Mouse (Mus musculus) hindbrain, embryonic 12.5 days (tissue): ENCODE measurements around the gene Gper1. TPM values are rescaled to one million over a fixed set of nuclear protein-coding genes. Genes with fewer than 3 reads are reported as not detected.

Experiments used
- ATAC-seq: fragments of 200-750 bp; cut with Nextera tagmentation; 2 replicates; pipeline ENCODE4 v1.8.0; 2017; ENCODE audit warnings: moderate TSS enrichment; ENCODE audit not compliant: low FRiP score
- H3K27ac ChIP-seq: fragments of 300-500 bp; sonication (generic); 2 replicates; pipeline ENCODE4 v1.5.1; 2016; ENCODE audit warnings: mild to moderate bottlenecking
- H3K27me3 ChIP-seq: fragments of 300-500 bp; sonication (generic); 2 replicates; pipeline ENCODE4 v1.6.1; 2016; ENCODE audit warnings: mild to moderate bottlenecking
- H3K36me3 ChIP-seq: fragments of 300-500 bp; sonication (generic); 2 replicates; pipeline ENCODE4 v1.6.1; 2016; ENCODE audit warnings: mild to moderate bottlenecking
- H3K4me1 ChIP-seq: fragments of 300-500 bp; sonication (generic); 2 replicates; pipeline ENCODE4 v1.6.1; 2016
- H3K4me2 ChIP-seq: fragments of 300-500 bp; sonication (generic); replicated peaks from 2 replicates; pipeline ENCODE4 v1.6.1; 2016; ENCODE audit warnings: mild to moderate bottlenecking
- H3K4me3 ChIP-seq: fragments of 300-500 bp; sonication (generic); 2 replicates; pipeline ENCODE4 v1.5.1; 2016; ENCODE audit warnings: mild to moderate bottlenecking
- H3K9ac ChIP-seq: fragments of 300-500 bp; sonication (generic); 2 replicates; pipeline ENCODE4 v1.6.1; 2016; ENCODE audit warnings: mild to moderate bottlenecking, moderate library complexity
- H3K9me3 ChIP-seq: fragments of 300-500 bp; sonication (generic); replicated peaks from 2 replicates; pipeline ENCODE4 v1.6.1; 2016; ENCODE audit warnings: mild to moderate bottlenecking
- WGBS: fragments of 180-500 bp; shearing (Covaris S2); methylation state at CpG from one replicate; pipeline ENCODE4 v1.1.7; 2016; 5-methylcytosine and 5-hydroxymethylcytosine counted together
- polyA plus RNA-seq: library from polyadenylated mRNA; unstranded; fragments of >200 nt; fragmentation: Nextera tagmentation; extraction: Ambion mirVana; gene quantifications from 2 replicates; pipeline ENCODE4 v1.2.1, GENCODE M21; 2016

Gper1 gene
- polyA plus RNA-seq, 1 experiment from 2014 or later, result 5.0 TPM

GRCm38 (mm10) chr5:139407121-139407885, 15.6 kb upstream of the Gper1 start:
- 85% methylated on average over 14 of the region's 14 CpGs for WGBS
- Histone ChIP-seq H3K27ac (peak overlapping the region; percentile 7; the same call in 1 of the 2 replicates), H3K9ac (0 out of 2 replicates have a peak overlapping the region, but pooled peaks have one; percentile 23), H3K4me1 (peaks cover 27% of the 10 kb centered on the region), H3K27me3 (no peaks in the 10 kb centered on the region), H3K4me3 (no peak overlapping the region), H3K36me3 (no peaks in the 10 kb centered on the region), H3K9me3 (no peaks in the 10 kb centered on the region), H3K4me2 (no peak overlapping the region)
- ATAC-seq, result no peak

DNA sequence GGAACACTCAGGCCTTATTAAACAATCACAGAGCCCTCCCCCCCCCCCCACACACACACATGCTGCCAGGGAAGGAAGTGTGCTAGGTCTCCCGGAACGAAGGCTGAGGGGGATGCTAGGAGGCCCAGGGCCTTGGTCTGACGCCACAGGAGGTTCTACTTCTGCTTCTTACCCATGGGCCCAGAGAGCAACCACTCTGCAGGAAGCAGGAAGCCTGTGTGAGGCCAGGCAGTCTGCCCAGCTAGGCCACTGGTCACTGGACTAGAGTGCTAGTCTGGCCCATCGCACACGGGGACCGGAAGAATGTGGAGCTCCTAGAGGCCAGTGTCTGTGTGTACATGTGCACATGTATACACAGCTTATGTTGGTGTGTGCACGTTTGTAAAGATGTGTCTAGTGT, 14.4 kb upstream of the Gper1 start:
- no peak for ATAC-seq

GRCm38 (mm10) chr5:139409412-139409811, 13.5 kb upstream of the Gper1 start:
- H3K9ac ChIP-seq, result no peak overlapping the region
- WGBS, result 92% methylated on average over 12 of the region's 12 CpGs

More for the DNA sequence above, 14.4 kb upstream of the Gper1 start:
- Histone ChIP-seq H3K4me1 (peaks cover 27% of the 10 kb centered on the region), H3K9me3 (no peaks in the 10 kb centered on the region), H3K36me3 (no peaks in the 10 kb centered on the region), H3K9ac (no peak overlapping the region), H3K27me3 (no peaks in the 10 kb centered on the region), H3K4me2 (no peak overlapping the region), H3K4me3 (no peak overlapping the region), H3K27ac (no peak overlapping the region)
- 86% methylated on average over 7 of the region's 7 CpGs for WGBS

DNA sequence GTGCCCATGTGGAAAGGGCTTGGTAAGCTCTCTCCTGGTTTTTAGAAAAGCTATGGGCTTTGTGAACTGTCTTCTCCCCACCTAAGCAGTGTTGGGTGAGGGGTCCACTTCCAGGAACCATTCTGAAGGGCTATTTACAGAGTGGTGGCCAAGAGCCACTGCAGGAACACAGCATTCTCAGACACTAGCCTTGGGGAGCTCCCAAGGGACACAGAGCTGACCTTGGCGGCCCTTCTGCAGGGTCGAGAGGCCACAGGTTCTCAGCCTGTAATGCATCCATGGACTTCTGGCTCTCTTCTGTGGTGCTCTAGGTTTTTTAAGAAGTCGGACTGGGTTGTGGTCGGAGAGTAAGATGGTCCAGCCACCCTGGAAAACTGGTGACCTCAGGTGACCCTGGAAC, 12.9 kb upstream of the Gper1 start:
- Histone ChIP-seq H3K4me1 (peaks cover 23% of the 10 kb centered on the region), H3K36me3 (peaks cover 5% of the 10 kb centered on the region; the same call in 1 of the 2 replicates), H3K9me3 (no peaks in the 10 kb centered on the region), H3K9ac (no peak overlapping the region), H3K4me2 (no peak overlapping the region), H3K4me3 (no peak overlapping the region), H3K27ac (no peak overlapping the region), H3K27me3 (no peaks in the 10 kb centered on the region)
- no peak for ATAC-seq
- 85% methylated on average over 4 of the region's 4 CpGs for WGBS

More at GRCm38 (mm10) chr5:139409412-139409811, 13.5 kb upstream of the Gper1 start:
- no peak overlapping the region for H3K4me2 ChIP-seq
- no peaks in the 10 kb centered on the region for H3K9me3 ChIP-seq
- no peak for ATAC-seq
- no peaks in the 10 kb centered on the region for H3K27me3 ChIP-seq
- H3K4me1 ChIP-seq, result peaks cover 23% of the 10 kb centered on the region
- no peaks in the 10 kb centered on the region for H3K36me3 ChIP-seq
- no peak overlapping the region for H3K27ac ChIP-seq
- no peak overlapping the region for H3K4me3 ChIP-seq

GRCm38 (mm10) chr5:139411117-139411516, 11.8 kb upstream of the Gper1 start:
- Histone ChIP-seq H3K36me3 (peaks cover 6% of the 10 kb centered on the region; the same call in 1 of the 2 replicates), H3K27me3 (no peaks in the 10 kb centered on the region), H3K27ac (no peak overlapping the region), H3K4me1 (peaks cover 15% of the 10 kb centered on the region), H3K9me3 (no peaks in the 10 kb centered on the region), H3K4me2 (no peak overlapping the region), H3K4me3 (no peak overlapping the region), H3K9ac (no peak overlapping the region; the same call in 1 of the 2 replicates)
- no peak for ATAC-seq
- WGBS, result 94% methylated on average over 6 of the region's 6 CpGs

DNA sequence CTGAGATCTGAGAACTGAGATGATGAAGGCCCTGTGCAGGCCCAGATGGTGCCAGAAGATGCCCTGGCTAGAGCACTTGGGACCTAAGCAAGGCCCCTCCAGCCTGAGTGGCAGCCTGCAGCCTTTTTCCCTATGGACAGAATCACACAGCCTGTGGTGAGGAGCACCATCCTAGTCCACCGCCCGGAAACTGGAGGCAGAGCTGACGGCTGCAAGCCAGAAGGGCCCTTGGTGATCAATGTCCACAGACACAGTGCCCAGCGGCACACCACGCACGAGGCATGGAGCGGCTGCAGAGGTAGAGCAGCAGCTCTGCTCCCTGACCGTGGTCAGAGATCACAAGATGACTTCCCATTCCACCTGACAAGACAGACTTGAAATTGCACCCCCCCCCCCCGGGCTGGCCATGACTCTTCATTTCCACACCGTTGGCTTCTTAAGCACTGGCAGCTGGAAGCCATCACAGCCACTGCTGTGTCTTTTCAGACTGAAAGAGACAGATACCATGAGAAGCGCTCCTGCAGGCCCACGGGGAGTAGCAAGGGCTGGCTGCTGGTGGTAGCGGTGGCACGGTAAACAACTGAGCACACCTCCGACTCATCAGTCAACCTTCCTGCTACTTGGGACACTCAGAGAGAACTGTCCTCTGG, 11.2 kb upstream of the Gper1 start:
- no peaks in the 10 kb centered on the region for H3K9me3 ChIP-seq
- H3K27me3 ChIP-seq, result no peaks in the 10 kb centered on the region
- no peak overlapping the region for H3K27ac ChIP-seq
- no peak overlapping the region for H3K4me3 ChIP-seq
- no peak overlapping the region for H3K4me2 ChIP-seq
- H3K36me3 ChIP-seq, result peaks cover 6% of the 10 kb centered on the region; the same call in 1 of the 2 replicates
- 73% methylated on average over 15 of the region's 15 CpGs for WGBS
- peaks cover 15% of the 10 kb centered on the region for H3K4me1 ChIP-seq
- no peak for ATAC-seq
- H3K9ac ChIP-seq, result no peak overlapping the region; the same call in 1 of the 2 replicates

- 85% methylated on average over 4 of the region's 4 CpGs for WGBS
- ATAC-seq, result no peak
Observed at GRCm38 (mm10) chr5:139413545-139413944, 9.4 kb upstream of the Gper1 start.

DNA sequence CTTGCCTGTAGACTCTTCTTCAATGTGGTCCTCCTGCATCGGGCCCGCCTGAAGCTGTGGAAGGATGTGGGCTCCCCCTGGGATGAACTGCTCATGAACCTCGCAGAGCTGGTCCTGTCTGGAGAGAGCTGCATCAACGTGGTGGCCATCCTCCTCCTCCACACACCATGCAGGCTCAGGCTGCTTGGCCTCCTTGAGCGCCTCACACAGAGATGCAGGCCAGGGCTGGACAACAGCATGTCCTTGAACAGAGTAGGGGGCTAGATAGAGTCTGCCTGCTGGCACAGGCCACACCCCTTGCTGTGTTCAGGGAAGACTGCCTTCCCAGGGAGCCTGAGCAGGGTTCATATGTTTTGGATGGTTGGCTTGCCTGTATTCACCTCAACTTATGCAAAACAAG, 8.0 kb upstream of the Gper1 start:
- 95% methylated on average over 5 of the region's 5 CpGs for WGBS
- Histone ChIP-seq H3K27me3 (no peaks in the 10 kb centered on the region), H3K4me1 (peaks cover 29% of the 10 kb centered on the region), H3K4me3 (no peak overlapping the region), H3K36me3 (peaks cover 6% of the 10 kb centered on the region; the same call in 1 of the 2 replicates), H3K9me3 (no peaks in the 10 kb centered on the region), H3K4me2 (no peak overlapping the region), H3K9ac (no peak overlapping the region), H3K27ac (no peak overlapping the region)
- no peak for ATAC-seq

More at GRCm38 (mm10) chr5:139413545-139413944, 9.4 kb upstream of the Gper1 start:
- no peak overlapping the region for H3K9ac ChIP-seq
- H3K36me3 ChIP-seq, result peaks cover 6% of the 10 kb centered on the region; the same call in 1 of the 2 replicates
- H3K9me3 ChIP-seq, result no peaks in the 10 kb centered on the region
- H3K27me3 ChIP-seq, result no peaks in the 10 kb centered on the region
- no peak overlapping the region for H3K4me3 ChIP-seq
- H3K4me2 ChIP-seq, result no peak overlapping the region
- no peak overlapping the region for H3K27ac ChIP-seq
- H3K4me1 ChIP-seq, result peaks cover 15% of the 10 kb centered on the region

DNA sequence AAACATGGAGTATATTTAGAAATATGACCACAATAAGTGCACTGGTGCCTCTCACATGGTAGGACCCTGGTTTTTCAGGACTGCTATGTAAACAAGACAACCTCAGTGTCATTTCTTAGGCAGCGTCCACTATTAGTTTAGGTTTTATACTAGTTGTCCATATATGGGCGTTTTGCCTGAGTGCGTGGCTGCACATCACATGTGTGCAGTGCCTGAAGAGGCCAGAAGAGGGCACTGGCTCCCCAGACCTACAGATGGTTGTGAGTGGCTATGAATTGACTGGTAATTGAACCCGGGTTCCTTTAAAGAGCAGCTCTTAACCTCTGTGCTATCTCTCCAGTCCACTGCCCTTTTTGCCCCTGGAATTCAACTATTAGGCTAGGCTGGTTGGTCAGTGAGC, 6.0 kb upstream of the Gper1 start:
- Histone ChIP-seq H3K9me3 (no peaks in the 10 kb centered on the region), H3K4me1 (peaks cover 26% of the 10 kb centered on the region), H3K27me3 (no peaks in the 10 kb centered on the region), H3K4me3 (no peak overlapping the region), H3K27ac (no peak overlapping the region), H3K4me2 (no peak overlapping the region), H3K9ac (no peak overlapping the region), H3K36me3 (peaks cover 6% of the 10 kb centered on the region; the same call in 1 of the 2 replicates)
- no peak for ATAC-seq
- 94% methylated on average over 4 of the region's 4 CpGs for WGBS

DNA sequence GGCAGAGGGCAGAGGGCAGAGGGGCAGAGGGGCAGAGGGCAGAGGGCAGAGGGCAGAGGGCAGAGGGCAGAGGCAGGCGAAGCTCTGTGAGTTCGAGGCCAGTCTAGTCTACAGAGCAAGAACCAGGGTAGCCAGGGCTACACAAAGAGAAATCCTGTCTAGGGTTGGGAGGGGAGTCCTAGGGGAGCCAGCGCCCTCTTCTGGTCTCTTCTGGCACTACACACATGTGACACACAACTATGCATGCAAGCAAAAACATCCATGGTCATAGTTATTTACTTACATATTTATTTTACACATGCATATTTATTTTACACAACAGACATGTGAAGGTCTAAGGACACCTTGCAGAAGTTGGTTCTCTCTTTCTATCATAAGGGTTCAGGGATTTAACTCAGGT, 5.5 kb upstream of the Gper1 start:
- WGBS, result 78% methylated on average over 2 of the region's 3 CpGs
- H3K27me3 ChIP-seq, result no peaks in the 10 kb centered on the region
- H3K27ac ChIP-seq, result no peak overlapping the region
- ATAC-seq, result no peak
- H3K4me2 ChIP-seq, result no peak overlapping the region
- H3K9ac ChIP-seq, result no peak overlapping the region
- H3K36me3 ChIP-seq, result peaks cover 6% of the 10 kb centered on the region; the same call in 1 of the 2 replicates
- no peak overlapping the region for H3K4me3 ChIP-seq
- no peaks in the 10 kb centered on the region for H3K9me3 ChIP-seq
- H3K4me1 ChIP-seq, result peaks cover 22% of the 10 kb centered on the region

- no peak for ATAC-seq
- H3K27ac ChIP-seq, result peak overlapping the region; percentile 82
- H3K36me3 ChIP-seq, result peaks cover 6% of the 10 kb centered on the region; the same call in 1 of the 2 replicates
- H3K27me3 ChIP-seq, result no peaks in the 10 kb centered on the region
- no peaks in the 10 kb centered on the region for H3K9me3 ChIP-seq
- H3K9ac ChIP-seq, result no peak overlapping the region
- 65% methylated on average over 2 of the region's 2 CpGs for WGBS
- H3K4me2 ChIP-seq, result no peak overlapping the region
- H3K4me3 ChIP-seq, result no peak overlapping the region
- peaks cover 26% of the 10 kb centered on the region for H3K4me1 ChIP-seq
Observed at GRCm38 (mm10) chr5:139418110-139418509, 4.8 kb upstream of the Gper1 start.

DNA sequence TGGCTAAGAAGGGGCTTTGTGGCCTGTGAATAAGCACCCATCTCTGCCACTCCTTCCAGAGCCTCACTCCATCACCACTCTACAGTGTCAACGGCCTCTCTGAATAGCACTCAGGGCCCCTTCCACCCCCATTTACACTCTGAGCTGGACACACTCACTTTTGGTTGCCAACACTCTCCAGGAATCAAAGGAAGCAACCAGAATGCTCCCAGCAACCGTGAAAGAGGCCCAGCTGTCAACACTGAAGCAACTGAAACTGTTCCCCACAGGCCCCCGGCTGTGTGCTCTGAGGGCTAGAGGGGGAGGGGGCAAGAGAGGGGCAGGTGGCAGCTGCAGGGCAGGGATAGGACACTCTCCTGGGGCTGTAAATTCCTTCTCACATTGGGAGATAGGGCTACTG, 4.3 kb upstream of the Gper1 start:
- WGBS, result 8% methylated on average over 3 of the region's 3 CpGs

More for the DNA sequence above, 4.3 kb upstream of the Gper1 start:
- Histone ChIP-seq H3K27ac (peak overlapping the region; percentile 82), H3K36me3 (peaks cover 6% of the 10 kb centered on the region; the same call in 1 of the 2 replicates), H3K27me3 (no peaks in the 10 kb centered on the region), H3K9me3 (no peaks in the 10 kb centered on the region), H3K4me3 (no peak overlapping the region), H3K4me1 (peaks cover 31% of the 10 kb centered on the region), H3K9ac (0 out of 2 replicates have a peak overlapping the region, but pooled peaks have one; percentile 18), H3K4me2 (0 out of 2 replicates have a peak overlapping the region, but pooled peaks have one; percentile 0)
- peak; percentile 79 for ATAC-seq
